8 mouse cellular contexts compared by ENCODE assay signal in genomic region chr2:60842976-60843375, GRCm38 (mm10).
DNase-seq lines count a peak whose midpoint lies in the region; ATAC-seq and TF ChIP-seq lines count a peak whose summit lies in the region.

No protein-coding gene starts in this region.

- H3K4me2 ChIP-seq in liver, embryonic 11.5 days: no peak overlapping the region
- H3K4me2 ChIP-seq in embryonic facial prominence, embryonic 13.5 days: no peak overlapping the region
- no peak overlapping the region for H3K4me2 ChIP-seq in forebrain, postnatal 0 days (ENCODE audit: low read depth)

- no peaks in the 10 kb centered on the region for H3K36me3 ChIP-seq in liver, embryonic 11.5 days (ENCODE audit: control insufficient read depth, insufficient read depth, low read length)
- peaks cover 11% of the 10 kb centered on the region for H3K36me3 ChIP-seq in embryonic facial prominence, embryonic 13.5 days
- H3K36me3 ChIP-seq in forebrain, postnatal 0 days (ENCODE audit: insufficient read depth): no peaks in the 10 kb centered on the region

- peak; percentile 35 for DNase-seq in liver
- no peak for DNase-seq in liver, embryonic 11.5 days (ENCODE audit: low spot score)
- DNase-seq in adipocyte (ENCODE audit: low spot score): peak; percentile 60
- no peak for DNase-seq in forebrain, postnatal 0 days
- DNase-seq in layer of hippocampus, postnatal 25 days (ENCODE audit: extremely low spot score in 1 of 2, low spot score in 1 of 2): no peak
- no peak for DNase-seq in cerebellum, adult 11-12 months

- no peak overlapping the region for H3K4me3 ChIP-seq in liver, embryonic 11.5 days (ENCODE audit: low read depth, low read length)
- H3K4me3 ChIP-seq in embryonic facial prominence, embryonic 13.5 days: no peak overlapping the region
- H3K4me3 ChIP-seq in forebrain, postnatal 0 days (ENCODE audit: low read depth, low read length): no peak overlapping the region

- TF ChIP-seq CTCF in forebrain, postnatal 0 days (IDR thresholded peaks at IDR 0.05; ENCODE audit: low read depth): no peak

- H3K27me3 ChIP-seq in liver, embryonic 11.5 days (replicated peaks; ENCODE audit: control insufficient read depth, insufficient read depth, low read length): no peaks in the 10 kb centered on the region
- H3K27me3 ChIP-seq in embryonic facial prominence, embryonic 13.5 days: no peaks in the 10 kb centered on the region
- H3K27me3 ChIP-seq in forebrain, postnatal 0 days (ENCODE audit: insufficient read depth, low read length): no peaks in the 10 kb centered on the region

- H3K4me1 ChIP-seq in liver, embryonic 11.5 days (replicated peaks; ENCODE audit: control insufficient read depth, insufficient read depth, low read length): peaks cover 25% of the 10 kb centered on the region
- H3K4me1 ChIP-seq in embryonic facial prominence, embryonic 13.5 days: peaks cover 31% of the 10 kb centered on the region
- no peaks in the 10 kb centered on the region for H3K4me1 ChIP-seq in forebrain, postnatal 0 days (ENCODE audit: insufficient read depth)

- H3K9ac ChIP-seq in liver, embryonic 11.5 days (ENCODE audit: low read depth, low read length): no peak overlapping the region
- no peak overlapping the region for H3K9ac ChIP-seq in embryonic facial prominence, embryonic 13.5 days
- H3K9ac ChIP-seq in forebrain, postnatal 0 days: no peak overlapping the region

- H3K9me3 ChIP-seq in liver, embryonic 11.5 days (ENCODE audit: control insufficient read depth, low read length): no peaks in the 10 kb centered on the region
- H3K9me3 ChIP-seq in embryonic facial prominence, embryonic 13.5 days: no peaks in the 10 kb centered on the region
- H3K9me3 ChIP-seq in forebrain, postnatal 0 days (ENCODE audit: low read length): no peaks in the 10 kb centered on the region

- no peak overlapping the region for H3K27ac ChIP-seq in liver, embryonic 11.5 days (ENCODE audit: low read depth, low read length)
- peak overlapping the region; percentile 51; the same call in 1 of the 2 replicates for H3K27ac ChIP-seq in embryonic facial prominence, embryonic 13.5 days
- no peak overlapping the region for H3K27ac ChIP-seq in forebrain, postnatal 0 days (ENCODE audit: low read depth, low read length)

- ATAC-seq in liver, embryonic 11.5 days (replicated peaks; ENCODE audit: low FRiP score): no peak
- ATAC-seq in embryonic facial prominence, embryonic 13.5 days (ENCODE audit: insufficient number of reproducible peaks, insufficient read depth, low FRiP score, low TSS enrichment, low read depth): no peak
- ATAC-seq in megakaryocyte progenitor cell, adult 5-6 weeks (replicated peaks; ENCODE audit: poor library complexity): peak; percentile 93
- ATAC-seq in forebrain, postnatal 0 days: no peak

- WGBS in liver, embryonic 11.5 days: 31% methylated on average over 4 of the region's 4 CpGs
- 22% methylated on average over 4 of the region's 4 CpGs for WGBS in embryonic facial prominence, embryonic 13.5 days
- 84% methylated on average over 4 of the region's 4 CpGs for WGBS in forebrain, postnatal 0 days

Comparison
In these comparisons a context has a peak if more than half of its experiments do, and no peak if none do; other contexts are left out.
1. DNase-seq: peak in liver (single experiment) and adipocyte (single experiment); none in liver, embryonic 11.5 days (single experiment), forebrain, postnatal 0 days (single experiment), layer of hippocampus, postnatal 25 days (0 of 2) and cerebellum, adult 11-12 months (single experiment).